Mouse (Mus musculus) CH12F3 (cell line): ENCODE measurements at regions not wholly inside any gene's neighbourhood (a gene's known extent, or its start where the extent isn't known, plus 50 kb on each side); places are given as distances from the start of the nearest gene placed in this dataset.

ENCODE experiments used
- in situ Hi-C: fragments of 300-500 bp; cut with MboI; formaldehyde crosslinking; loops from 2 replicates; pipeline ENCODE4 v1.14.3; 2020; ENCODE audit warnings: low sequenced_read_pairs

DNA sequence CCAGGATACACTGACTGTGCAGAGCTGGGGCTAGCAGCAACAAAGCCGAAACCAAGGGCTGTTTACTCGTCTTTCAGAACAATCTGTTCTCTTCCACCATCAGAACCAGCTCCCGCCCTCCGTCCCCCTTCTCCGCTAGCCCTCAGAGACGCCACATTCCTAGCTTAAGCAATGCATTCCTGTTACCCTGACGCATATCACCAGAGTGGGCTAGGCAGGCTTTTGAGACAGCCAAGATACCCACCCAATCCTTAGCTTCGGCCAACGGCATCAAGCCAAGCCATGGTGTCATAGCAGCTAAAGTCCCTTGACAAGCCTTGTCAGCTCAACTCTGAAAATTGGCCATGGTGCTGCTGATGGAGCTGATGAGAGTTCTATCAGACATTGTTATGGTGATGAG lies 319.1 kb downstream of the Tns1 start:
- in situ Hi-C loops: no loop called here

DNA sequence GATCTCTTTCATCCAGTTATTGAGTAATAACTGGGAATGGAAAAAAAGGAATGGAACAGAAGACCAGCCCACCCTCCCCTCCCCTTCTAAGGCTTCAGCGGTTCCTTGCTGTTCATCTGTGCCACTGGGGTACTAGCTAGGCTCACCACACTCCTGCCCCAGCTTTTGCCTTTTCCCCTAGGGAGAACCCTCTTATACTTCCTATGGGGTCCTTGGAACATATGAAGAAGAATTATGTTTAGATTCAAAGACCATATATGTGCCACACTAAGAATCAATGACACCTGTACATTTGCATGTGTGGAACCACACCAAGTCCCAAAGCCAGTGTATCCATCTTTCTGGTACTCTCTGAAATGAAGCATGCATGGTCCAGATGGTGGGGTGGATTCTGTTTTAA lies 324.3 kb downstream of the Tns1 start:
- in situ Hi-C loops: no loop called here

DNA sequence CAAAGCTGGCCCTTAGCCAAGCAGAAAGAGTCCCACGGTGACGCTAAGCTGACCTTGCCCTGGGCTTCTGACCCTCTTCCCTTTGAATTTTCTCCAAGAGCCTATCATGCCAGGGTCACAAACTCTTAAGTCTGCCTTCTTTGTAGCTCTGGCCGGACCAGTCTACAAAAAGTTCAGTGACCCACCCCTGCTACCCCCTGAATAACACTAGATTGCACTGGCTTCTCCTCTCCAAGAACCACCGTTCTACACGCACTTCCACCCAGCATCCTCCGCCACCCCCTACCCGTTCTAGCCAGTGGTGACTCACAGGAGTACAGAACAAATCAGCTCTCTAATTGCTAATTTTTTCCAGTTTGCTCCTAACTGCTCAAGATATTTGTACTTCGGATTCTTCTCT lies 325.0 kb downstream of the Tns1 start:
- in situ Hi-C loops: no loop called here

DNA sequence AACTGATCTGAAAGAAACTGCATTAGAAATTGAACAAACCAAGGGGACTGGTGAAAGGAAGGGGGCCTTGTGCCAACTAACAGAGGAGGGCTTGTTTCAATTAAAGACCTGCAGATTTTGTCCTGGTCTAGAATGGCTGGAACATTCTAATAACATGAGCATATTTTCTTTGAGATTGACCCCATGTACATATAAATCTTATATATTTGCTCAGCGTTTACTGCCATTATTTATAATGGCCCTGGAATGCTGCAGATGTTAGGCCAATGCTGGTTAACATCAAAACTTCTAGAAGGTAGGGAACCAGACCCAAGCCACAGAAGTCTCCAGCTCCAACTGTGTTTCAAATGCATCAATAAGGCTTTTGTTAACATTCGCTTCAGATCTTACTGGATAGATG lies 326.4 kb downstream of the Tns1 start:
- in situ Hi-C loops: no loop called here

DNA sequence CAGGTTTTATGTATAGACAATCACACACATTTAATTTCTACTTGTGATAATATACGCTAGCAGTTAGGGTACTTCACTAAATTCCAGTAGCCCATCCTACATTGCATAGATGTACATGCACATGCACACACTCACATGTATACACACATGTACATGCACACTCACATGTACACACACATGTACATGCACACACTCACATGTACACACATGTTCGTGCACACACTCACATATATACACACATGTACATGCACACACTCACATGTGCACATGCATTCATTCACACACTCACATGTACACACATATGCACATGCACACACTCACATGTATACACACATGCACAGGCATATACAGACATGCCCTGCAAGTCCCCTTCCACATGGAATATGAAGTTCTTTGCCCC lies 326.8 kb downstream of the Tns1 start:
- in situ Hi-C loops: no loop called here

DNA sequence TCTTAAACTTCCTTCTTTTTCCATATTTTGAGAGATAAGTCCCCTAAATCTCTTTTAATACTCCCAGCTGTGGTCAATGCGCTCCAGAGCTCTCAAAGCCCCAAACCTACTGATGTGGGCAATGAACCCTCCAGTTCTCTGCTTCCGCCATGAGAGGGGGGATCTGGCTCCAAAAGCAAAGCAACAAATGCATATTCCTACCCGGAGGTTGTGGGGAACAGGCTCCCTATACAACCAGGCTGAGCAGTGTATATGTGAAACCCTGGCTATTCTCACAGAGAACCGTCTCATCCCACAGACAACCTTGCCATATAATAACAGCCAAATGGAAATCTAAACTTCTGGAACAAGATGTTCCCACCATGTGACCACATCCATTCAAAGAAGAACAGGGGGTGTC lies 330.4 kb downstream of the Tns1 start:
- in situ Hi-C loops: no loop called here

DNA sequence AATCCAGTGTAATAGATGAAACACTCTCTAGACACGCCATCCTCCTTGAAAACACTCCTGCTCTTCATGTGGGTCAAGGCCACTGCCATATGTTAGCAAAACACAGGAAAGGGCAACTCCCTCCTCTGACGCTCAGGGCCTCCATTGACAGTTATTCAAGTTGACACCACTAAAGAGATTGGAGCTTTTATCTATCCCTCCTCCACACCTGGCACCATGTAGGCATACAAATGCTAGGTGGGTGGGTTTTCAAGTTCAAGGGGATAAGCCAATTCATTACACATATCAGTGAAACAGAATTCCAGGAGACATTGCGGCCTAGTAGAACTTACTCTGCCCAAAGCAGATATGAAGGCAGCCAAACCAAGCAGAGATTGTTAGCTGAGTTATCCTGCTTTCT lies 331.0 kb downstream of the Tns1 start:
- in situ Hi-C loops: no loop called here

DNA sequence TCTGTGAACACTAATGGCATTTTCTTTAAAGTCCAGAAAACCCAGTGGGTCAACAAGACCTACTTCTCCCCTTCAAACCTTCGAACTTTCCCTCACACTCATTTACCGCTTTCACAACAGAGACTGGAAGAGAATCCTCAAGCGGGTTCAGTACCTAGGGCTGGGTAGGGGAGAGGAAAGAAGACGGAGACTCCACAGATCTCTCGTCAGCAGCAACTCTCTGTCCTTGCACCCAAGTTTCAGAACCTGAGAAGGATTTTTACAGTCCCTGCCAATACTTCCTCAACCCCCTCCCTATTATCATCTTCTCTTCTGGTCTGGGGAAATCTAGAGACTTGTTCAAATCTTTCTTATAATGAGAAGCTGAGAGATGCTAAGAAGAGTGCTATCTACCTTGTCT lies 331.9 kb downstream of the Tns1 start:
- in situ Hi-C loops: no loop called here

DNA sequence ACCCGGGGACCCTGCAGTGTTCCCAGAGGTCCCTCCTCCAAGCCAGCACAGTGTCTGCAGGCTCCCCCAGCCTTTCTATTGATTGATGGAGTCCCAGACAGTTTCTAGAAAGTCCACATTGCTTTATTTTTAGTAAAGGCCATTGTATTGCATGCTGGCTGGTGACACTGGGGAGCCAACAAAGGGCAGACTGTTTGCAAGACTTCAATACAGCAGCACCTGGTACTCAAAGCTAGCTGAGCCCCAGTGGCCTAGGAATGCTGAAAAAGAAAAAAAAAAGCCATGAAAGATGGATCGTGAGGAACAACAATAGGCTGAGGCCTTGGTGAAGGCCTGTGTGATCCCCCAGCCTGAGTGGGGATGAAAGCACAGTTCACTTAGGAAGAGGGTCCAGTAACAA lies 336.6 kb downstream of the Tns1 start:
- in situ Hi-C loops: no loop called here

DNA sequence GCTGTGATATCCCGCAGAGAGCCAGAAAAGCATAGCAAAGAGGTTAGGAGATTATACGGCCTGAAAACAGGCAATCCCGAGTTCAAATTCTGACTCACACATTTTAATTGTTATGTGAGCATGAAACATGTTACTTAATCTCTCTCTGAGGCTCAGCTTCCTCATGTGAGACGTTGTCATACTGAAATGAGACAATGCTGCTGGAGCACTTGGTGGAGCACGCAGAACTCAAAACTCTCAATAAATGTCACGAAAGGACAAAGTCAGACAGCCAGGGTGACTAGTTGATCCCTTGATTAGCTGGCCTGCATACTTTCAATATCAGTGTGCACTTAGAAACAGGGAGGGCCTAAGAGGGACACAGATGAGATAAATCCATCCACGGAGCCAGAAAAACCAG lies 337.0 kb downstream of the Tns1 start:
- in situ Hi-C loops: no loop called here

DNA sequence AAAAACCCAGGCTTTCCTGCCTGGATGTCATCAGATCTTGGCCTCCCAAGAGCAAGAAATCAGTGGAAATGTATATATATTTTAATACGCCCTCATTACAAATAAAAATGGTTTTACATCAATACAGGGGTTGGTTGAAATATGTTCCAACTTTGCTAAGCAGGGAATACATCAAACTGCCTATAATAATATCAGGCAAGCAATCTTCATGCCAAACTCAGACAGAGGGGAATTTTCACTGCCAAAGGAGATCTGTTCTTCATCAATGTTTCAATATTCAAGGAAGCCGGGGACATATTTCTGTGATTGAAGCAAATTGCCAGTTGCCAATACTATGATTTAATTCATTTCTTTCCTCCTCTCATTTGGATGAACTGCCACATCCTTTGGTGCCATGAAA lies 340.9 kb downstream of the Tns1 start:
- in situ Hi-C loops: no loop called here

DNA sequence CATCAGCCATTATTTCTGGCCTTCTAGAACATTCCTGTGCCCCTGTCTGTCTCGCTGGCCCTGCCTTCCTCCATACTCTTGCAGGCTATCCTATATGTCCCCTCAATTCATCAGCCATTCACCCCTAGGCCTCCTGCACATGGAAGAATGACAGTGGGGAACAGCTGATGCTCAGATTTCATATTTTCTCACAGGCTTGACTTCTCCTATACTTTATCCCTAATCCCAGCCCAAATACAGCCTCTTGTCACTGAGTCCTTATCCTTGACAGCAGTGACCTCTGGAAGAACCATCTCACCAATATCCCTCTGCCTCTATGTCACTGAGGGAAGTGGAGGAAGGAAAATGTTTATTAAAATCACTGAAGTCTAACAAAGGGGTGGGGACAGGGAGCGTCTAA lies 341.4 kb downstream of the Tns1 start:
- in situ Hi-C loops: no loop called here

DNA sequence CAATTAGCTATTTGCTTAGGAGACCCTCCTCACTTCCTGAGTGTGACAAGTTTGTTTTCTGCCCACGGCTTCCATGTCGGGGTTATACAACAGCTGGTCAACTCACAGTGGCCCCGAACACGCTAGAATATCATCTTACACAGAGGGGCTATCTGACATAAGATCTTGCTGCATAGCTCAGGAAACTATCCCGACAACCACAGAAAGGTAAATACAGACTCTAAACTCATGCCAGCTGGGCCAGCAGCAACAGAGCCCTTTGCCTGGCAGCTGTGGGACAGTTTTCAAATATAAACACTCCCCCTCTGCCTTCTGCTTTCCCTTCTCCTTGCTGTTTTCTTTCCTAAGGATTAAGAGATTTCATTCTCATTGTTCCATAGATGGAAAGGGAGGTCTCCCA lies 352.5 kb downstream of the Tns1 start:
- in situ Hi-C loops: no loop called here

DNA sequence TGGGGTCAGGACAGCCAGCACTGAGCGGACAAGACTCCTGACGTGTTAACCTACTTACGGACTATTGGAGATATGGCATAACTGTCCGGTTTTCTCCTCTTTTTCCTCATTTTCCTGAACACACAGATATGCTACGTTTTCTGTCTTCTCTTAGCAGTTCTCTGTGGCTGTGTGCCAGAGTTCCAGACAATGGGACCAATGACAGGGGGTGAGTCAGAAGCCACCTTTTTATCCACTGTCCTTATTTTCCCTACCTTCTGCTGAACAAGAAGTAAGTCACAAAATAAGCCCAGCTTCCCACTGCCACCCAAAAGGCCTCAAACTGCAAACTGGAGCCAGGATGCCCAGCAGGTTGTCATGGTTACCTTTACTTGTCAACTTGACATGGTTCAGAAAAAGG lies 353.6 kb downstream of the Tns1 start:
- in situ Hi-C loops: no loop called here

DNA sequence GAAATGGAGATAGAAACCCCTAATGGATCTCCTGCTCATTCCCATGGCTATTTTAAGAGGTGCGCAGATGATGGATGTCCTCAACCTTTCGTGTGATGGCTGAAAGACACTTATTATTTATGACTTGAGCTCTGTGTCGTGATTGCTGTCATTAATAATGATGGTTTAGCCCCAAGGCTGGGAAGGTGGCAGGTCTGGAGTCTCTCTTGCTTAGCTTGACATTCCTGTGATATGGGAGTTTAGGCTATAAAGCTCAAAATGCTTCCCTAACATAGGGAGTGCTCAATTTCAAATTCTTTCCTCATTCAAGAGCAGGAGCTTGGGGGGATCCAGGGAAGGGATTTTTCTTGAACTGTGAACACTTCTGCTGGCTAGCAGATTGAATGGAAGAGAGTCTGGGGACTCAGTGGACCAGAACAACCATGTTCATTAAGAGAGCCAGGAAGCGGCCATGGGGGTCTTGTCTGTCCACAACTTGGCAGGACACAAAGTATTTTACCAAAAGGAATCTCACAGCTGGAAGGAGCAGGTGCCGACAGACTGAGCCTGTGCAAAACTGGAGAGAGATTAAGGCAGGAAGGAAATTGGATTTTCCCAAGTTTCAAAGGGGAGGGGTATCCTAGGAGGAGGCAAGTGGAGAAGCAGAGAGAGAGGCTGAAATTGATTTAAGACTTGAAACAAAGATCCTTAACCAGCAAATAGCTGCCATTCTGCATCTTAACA lies 359.5 kb downstream of the Tns1 start:
- in situ Hi-C loops: no loop called here

DNA sequence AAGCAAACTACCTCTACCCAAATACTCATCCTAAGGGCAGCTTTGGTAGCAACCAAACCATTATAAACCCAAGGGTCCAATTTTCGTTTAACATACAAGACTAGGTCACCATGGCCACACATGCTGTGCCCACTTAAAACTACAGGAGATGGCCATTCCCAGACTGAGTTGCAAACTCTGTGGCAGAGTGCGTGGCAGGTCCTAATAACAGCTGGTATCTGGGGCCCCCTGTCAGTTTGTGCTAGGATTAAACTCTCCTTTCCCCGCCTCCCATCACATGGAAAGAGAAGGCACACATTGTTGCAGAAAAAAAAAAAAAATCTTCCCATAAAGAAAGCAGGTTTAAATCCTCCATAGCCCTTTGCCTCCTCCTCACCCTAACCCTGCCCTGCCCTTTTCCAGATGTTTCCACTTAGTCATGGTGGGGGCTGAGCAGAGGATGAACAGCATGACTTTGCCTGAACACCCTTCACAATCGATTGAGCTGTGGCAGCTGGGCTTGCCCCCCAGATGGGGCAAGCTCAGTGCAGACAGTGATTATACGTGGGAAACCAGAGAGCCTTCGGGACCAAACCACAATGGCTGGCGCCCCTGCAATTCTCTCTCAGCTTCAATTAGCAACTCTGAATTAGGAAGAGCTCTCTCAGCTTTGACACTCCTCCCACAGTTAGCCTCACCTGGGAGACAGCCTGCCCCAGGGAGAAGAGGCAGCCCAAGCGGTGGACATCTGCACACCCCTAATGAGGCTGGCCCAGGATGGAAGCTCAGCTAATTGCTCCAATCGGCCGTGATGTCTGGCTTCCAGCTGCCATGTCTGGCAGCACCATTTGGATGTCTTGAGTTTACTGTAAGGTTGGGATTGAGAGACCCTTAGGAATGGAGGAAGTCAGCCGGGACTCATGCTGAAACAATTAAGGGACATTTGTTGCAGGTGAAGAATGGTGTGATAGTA lies 365.9 kb downstream of the Tns1 start:
- in situ Hi-C loops: no loop called here

DNA sequence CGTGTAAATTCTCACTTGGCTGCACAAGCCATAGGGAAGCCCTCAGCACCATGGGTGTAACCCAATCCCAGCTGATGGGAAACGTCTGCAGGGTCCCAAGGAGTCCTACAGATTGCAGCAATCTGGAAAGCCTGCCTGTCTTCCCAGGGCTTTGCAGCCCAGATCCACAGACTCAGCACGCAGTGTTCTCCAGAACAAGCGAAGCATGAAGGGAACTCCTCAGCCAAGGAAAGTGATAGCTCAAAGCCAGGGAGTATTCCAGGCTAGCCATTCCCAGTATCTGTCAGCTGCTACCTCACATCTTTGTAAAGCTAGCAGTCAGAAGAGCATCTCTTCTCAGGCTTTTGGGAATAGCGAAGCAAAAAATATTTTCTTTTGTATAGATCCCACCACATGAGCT lies 368.5 kb downstream of the Tns1 start:
- in situ Hi-C loops: no loop called here

DNA sequence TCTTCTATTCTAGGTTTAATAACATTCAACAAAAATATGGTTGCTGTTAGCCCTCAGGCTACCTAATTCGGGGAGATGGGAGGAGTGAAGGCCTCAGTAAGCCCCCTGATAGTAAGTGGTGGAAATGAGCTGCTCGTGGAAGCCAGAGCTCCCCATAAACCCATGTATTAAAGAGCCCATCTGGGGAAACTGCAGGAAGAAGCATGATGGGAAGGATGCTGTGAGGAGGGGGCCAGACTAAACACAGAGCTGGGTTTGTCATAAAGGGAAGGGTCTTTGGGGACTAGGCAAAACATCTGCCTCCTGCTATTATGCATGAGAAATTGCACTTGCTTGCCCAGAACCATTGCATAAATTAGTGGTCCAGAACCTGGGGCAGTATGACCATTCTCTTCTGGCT lies 369.3 kb downstream of the Tns1 start:
- in situ Hi-C loops: no loop called here

DNA sequence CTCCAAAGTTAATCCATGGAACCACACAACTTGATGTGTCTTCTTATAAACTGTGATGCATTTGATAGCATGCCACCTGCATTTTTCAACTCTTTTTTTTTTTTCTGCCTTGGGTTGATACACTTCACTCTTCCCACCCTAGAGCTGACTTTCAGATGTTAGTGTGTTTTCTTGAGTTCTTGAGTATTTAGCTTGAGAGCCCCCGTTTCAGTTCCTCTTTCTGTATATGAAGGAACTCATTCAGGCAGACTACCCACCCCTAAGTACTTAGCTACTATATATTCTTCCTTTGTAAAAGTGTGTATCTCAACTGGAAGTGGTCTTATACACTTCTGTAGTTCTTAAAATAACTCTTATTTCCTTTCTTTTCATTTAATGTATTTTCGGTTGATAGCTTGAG lies 371.1 kb downstream of the Tns1 start:
- in situ Hi-C loops: no loop called here

DNA sequence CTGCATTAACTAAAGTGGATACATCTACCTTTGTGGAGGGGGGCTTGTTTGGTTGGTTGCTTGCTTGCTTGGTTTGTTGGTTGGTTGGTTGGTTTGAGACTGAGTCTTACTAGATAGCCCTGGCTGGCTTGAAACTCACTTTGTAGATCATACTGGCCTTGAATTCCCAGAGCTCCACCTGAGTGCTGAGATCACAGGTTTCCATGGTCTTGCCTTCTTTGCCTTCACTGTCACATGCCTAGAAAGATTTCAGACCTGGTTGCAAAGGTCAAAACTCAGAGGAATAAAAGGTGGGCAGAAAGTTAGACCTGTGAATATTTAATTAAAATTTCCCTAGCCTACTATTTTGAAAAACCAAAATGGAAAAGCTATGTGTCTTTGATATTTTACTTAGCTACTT lies 375.5 kb downstream of the Tns1 start:
- in situ Hi-C loops: no loop called here

DNA sequence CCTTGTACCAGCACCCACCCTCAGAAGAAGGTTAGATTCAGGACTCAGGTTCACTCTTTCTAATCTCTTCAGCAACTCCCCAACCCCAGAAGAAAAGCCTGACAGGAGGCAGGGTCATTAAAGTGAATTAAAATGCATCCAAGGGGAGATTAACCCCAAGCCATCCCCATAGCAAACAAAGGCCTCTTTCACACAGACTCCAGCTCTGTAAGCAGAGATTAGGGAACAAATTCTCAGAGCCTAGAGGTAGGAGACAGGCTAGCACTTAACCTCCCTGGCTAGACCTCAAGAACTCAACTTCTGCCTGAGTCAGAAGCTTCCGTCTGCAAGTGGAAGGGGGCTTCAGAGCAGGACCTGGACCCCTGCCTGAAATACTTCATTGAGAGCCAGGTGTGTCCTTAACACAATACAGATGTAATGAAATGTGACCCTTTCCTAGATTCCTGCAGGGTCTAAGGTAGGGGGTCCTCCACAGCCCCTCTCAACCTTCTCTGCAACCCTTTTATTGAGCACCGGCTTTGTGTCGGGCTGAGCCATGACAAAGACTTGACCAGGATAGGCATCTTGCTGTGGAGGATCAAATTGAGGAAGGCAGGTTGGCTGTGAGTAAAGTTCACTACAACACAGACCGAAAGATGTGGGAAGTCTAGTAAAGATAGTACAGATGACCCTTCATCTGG lies 379.6 kb downstream of the Tns1 start:
- in situ Hi-C loops: no loop called here
